Mouse (Mus musculus) gastrocnemius, adult 2 months (tissue): ENCODE measurements around the gene Epop. TPM values are rescaled to one million over a fixed set of nuclear protein-coding genes. Genes with fewer than 3 reads are reported as not detected.
A peak's percentile ranks its signal among the peaks of the same experiment; 100 is the strongest.
"Not testable (repeated sequence)": the region's sequence is repeated elsewhere in the genome, so short reads cannot be mapped to it uniquely, and the experiment has no call there.

ENCODE experiments used
- DNase-seq: peaks from one replicate; pipeline ENCODE4 v3.0.0; 2022
- H3K27ac ChIP-seq: fragments of 200-600 bp; 2 replicates; pipeline ENCODE4 v1.8.1; 2022; ENCODE audit warnings: mild to moderate bottlenecking
- H3K4me3 ChIP-seq: fragments of 200-600 bp; 2 replicates; pipeline ENCODE4 v1.8.1; 2022; ENCODE audit warnings: mild to moderate bottlenecking, moderate library complexity
- CTCF ChIP-seq: fragments of 200-600 bp; IDR thresholded peaks from 2 replicates; pipeline ENCODE4 v1.8.1; 2022; ENCODE audit warnings: antibody characterized with exemption, mild to moderate bottlenecking, moderate library complexity
- intact Hi-C: fragments of 180-260 bp; cut with DNase I; formaldehyde crosslinking; loops from one replicate; pipeline ENCODE4 v1.15.1; 2025
- total RNA-seq, 2 experiments: library from RNA; stranded (reverse); gene quantifications; 2 replicates each; pipeline ENCODE4 v1.2.3; 2021

Gene Epop
- total RNA-seq, 2 experiments from 2014 or later: 0.98 to 1.5 TPM

DNA sequence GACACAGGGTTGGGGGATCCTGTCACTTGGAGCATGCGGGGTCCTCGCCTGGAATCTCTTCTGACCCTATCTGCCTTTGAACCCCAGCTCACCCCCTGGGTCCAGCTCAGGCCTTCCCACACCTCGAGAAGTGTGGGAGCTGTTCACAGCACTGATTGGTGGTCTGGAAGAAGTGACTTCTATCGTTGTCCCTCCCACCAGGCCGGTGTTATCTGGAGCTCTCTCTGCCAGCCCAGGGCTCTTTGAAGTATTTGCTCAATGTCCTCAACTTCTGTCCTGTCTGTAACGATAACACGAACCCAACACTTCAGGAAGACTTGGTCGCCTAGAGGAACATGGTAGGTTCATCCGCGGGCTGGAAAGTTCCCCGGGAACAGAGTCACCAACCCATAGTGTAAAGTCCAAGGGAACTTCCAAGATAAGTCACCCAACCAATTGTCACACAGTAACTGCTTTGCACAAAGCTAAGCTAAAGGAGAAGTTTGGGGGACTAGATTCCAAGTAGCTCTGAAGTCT lies 29.3 kb upstream of the Epop start:
- TF ChIP-seq CTCF: no peak
- intact Hi-C loops: loop anchor here (1.0 kb wide), 1 partner anchor 39 kb away; no protein-coding TSS in a partner anchor
- no peak for DNase-seq
- Histone ChIP-seq H3K27ac (peak overlapping the region; percentile 92; the same call in 1 of the 2 replicates), H3K4me3 (peak overlapping the region; percentile 87)

DNA sequence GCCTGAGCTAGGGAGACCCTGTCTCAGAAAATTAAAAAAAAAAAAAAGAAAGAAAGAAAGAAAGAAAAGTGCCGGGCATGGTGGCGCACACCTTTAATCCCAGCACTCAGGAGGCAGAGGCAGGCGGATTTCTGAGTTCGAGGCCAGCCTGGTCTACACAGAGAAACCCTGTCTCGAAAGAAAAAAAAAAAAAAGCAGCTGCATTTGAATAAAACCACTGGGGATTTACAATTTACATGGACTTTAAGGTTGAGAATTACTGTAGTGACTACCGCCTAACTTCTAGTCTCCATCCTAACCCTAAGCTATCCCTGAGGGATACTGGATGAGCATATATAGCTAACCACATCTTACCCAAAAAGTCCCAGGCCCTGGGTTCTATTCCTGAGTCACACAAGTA lies 28.5 kb upstream of the Epop start:
- not testable (repeated sequence) for H3K27ac ChIP-seq, H3K4me3 ChIP-seq, DNase-seq
- intact Hi-C loops: loop anchor here (1.0 kb wide), 1 partner anchor 40 kb away; no protein-coding TSS in a partner anchor

DNA sequence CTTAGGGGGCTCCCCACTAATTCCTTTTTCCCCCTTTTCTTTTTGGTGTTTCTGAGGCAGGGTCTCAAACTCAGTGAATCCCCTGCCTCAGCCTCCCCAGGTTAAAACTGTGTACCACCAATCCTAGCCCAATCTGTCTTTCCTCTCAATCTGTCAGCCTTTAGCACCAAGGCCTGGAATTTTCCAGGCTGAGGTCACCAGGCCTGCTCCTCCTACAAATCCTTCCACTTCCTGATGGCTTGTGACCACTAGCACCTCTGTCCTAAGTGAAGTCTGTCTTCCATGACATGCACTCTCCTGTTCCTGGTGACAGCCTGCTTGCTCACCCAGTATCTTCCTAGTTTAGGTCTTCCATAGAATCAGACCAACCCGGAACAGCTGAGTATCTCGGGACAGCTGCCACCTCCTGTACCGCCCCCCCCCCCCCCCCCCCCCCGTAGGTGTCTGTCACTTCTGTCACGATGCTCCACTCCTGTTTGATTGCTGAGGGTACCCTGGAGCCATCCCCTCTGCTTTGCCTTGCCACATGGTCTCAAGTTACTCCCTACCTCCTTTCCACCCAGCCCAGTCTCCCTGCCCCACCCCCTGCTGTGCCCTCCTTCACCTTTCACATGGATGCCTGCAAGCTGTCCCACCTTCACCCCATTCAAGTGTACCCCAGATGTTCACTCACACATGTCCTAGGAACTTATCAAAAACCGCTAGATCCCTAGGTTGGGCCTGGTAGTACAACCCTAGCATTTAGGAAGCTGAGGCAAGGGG lies 27.9 kb upstream of the Epop start:
- TF ChIP-seq CTCF: no peak
- DNase-seq: no peak
- intact Hi-C loops: no loop called here
- Histone ChIP-seq H3K27ac (no peak overlapping the region), H3K4me3 (no peak overlapping the region)

GRCm38 (mm10) chr11:97656269-97656971 lies 26.9 kb upstream of the Epop start:
- no peak overlapping the region for H3K4me3 ChIP-seq
- TF ChIP-seq CTCF: no peak

GRCm38 (mm10) chr11:97654210-97654609 lies 24.7 kb upstream of the Epop start:
- Histone ChIP-seq H3K4me3 (no peak overlapping the region), H3K27ac (no peak overlapping the region)
- intact Hi-C loops: no loop called here
- TF ChIP-seq CTCF: no peak
- DNase-seq: no peak

More at GRCm38 (mm10) chr11:97656269-97656971, 26.9 kb upstream of the Epop start:
- no peak for DNase-seq
- intact Hi-C loops: no loop called here
- no peak overlapping the region for H3K27ac ChIP-seq

GRCm38 (mm10) chr11:97653376-97653775 lies 23.9 kb upstream of the Epop start:
- DNase-seq, H3K27ac ChIP-seq, H3K4me3 ChIP-seq, intact Hi-C loops: not testable (repeated sequence)

DNA sequence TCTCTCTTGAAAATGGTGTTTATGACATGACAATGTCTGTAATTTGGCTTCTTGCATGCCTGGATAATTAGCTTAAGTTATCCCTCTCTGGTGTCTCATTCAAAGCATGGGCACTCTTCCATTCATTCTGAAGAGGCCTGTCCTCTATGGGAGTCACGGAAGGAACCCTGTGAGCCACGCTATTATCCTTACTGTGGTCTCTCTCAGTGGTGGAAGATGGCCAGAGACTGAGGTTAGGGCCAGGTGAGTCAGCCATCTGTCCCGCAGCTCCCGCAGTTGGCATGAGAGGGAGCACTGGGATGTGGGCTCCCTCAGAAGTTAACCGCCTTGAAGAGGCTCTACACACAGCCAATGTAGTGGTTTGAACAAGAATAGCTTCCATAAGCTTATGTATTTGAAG lies 20.8 kb upstream of the Epop start:
- H3K27ac ChIP-seq: no peak overlapping the region
- H3K4me3 ChIP-seq: no peak overlapping the region
- TF ChIP-seq CTCF: no peak
- no peak for DNase-seq
- intact Hi-C loops: no loop called here

- intact Hi-C loops, H3K4me3 ChIP-seq, H3K27ac ChIP-seq, DNase-seq: not testable (repeated sequence)
Observed at GRCm38 (mm10) chr11:97648541-97648940, 19.0 kb upstream of the Epop start.

DNA sequence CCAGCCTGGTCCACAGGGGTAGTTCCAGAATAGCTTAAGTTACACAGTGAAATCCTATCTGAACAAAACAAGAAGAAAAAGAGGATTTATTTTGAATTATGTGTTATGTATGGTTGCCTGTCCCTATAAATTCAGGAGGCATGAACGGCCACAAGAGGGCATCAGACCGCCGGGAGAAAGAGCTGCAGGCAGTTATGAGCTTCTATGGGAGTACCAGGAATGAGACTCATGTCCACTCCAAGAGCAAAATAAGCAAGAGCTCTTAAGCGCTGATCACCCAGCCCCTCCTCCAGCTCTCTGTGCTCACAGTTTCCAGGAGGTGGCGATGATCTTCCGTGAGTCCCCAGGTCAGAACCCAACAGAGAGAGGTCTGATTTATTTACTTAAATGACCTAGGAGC lies 15.3 kb upstream of the Epop start:
- no peak overlapping the region for H3K4me3 ChIP-seq
- peak; percentile 93 for TF ChIP-seq CTCF
- DNase-seq: peak; percentile 84
- H3K27ac ChIP-seq: no peak overlapping the region
- intact Hi-C loops: loop anchor here (1.0 kb wide), 1 partner anchor 44 kb away; no protein-coding TSS in a partner anchor

DNA sequence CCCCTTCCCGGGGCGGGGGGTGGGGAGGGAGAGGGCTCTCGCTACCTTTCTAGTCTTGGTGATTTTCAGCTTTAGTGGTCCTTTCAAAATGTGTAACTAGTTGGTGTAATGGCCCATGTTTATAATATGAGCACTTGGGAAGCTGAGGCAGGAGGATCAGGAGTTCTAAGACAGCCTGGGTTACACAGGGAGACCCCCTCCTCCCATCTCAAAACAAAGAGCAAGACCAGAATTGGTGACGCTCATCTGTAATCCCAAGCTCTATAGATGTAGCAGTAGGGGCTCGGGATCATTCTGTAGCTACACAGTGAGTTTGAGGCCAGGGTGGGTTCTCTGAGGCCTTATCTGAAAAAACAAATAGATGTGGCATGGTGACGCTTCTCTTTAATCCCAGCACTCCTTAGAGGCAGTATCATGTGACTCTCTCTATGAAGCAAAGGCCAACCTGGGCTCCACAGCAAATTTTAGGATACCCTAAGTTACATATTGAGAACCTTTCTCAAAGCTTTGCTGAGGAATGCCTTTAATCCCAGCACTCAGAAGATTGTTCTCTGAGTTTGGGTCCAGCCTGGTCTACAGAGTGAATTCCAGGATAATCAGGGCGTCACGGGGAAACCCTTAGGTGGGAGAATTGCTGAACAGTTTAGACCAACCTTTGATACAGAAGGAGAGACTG lies 14.0 kb upstream of the Epop start:
- intact Hi-C loops: no loop called here
- DNase-seq: no peak
- Histone ChIP-seq H3K4me3 (no peak overlapping the region), H3K27ac (no peak overlapping the region)
- no peak for TF ChIP-seq CTCF

- no peak for DNase-seq
- H3K4me3 ChIP-seq: no peak overlapping the region
- H3K27ac ChIP-seq: no peak overlapping the region
- peak; percentile 29; the same call in 1 of the 2 replicates for TF ChIP-seq CTCF
- intact Hi-C loops: no loop called here
Observed at GRCm38 (mm10) chr11:97642746-97643145, 13.2 kb upstream of the Epop start.

GRCm38 (mm10) chr11:97641668-97642067 lies 12.2 kb upstream of the Epop start:
- intact Hi-C loops: no loop called here

More at GRCm38 (mm10) chr11:97641668-97642067, 12.2 kb upstream of the Epop start:
- no peak for DNase-seq
- Histone ChIP-seq H3K4me3 (no peak overlapping the region), H3K27ac (no peak overlapping the region)
- TF ChIP-seq CTCF: no peak
